In genomic region chr1:193102029-193102428, GRCm38 (mm10) we compare ENCODE assay signal across 15 mouse cellular contexts.
DNase-seq lines count a peak whose midpoint lies in the region; ATAC-seq lines count a peak whose summit lies in the region.
"Had no signal": no experiment of that assay in that cellular context is flagged by ENCODE, and none has a peak within 500 bp of the region (broad histone marks: within the 10 kb centered on the region; RNA-seq: fewer than 3 reads in every experiment).

No protein-coding gene starts in this region.

- no peak for DNase-seq in frontal cortex, postnatal 36 days (ENCODE audit: low spot score in 2 of 2)
- DNase-seq in right cerebral cortex, adult 18-20 months, result peak; percentile 56
- DNase-seq in right cerebral cortex, postnatal 36 days (ENCODE audit: low spot score in 2 of 2), result no peak
- peak; percentile 67 for DNase-seq in brain, adult 2 months (ENCODE audit: low read depth, low spot score)
- no peak for DNase-seq in retina, postnatal 1 day
- DNase-seq in kidney, postnatal 14 days, result no peak
- DNase-seq: adrenal gland, postnatal 14 days; cerebellum, adult 9-11 months; gastrocnemius, postnatal 10 days; heart, adult 18-20 months; heart, postnatal 10 days; kidney, adult 11 months had no signal

- peak; percentile 72 for ATAC-seq in frontal cortex, adult (ENCODE audit: low TSS enrichment)
- ATAC-seq: activated CD4-positive, CD25-positive, alpha-beta regulatory T cell, adult 4 months; hindbrain, postnatal 0 days had no signal

Comparison
In these comparisons a context has a peak if more than half of its experiments do, and no peak if none do; other contexts are left out.
1. DNase-seq: peak in right cerebral cortex, adult 18-20 months (single experiment) and brain, adult 2 months (single experiment); none in frontal cortex, postnatal 36 days (0 of 2), right cerebral cortex, postnatal 36 days (0 of 2), retina, postnatal 1 day (single experiment) and kidney, postnatal 14 days (single experiment).